Mouse (Mus musculus) lung, embryonic 16.5 days (tissue): Measurements from ENCODE around the gene Atxn7l2. TPM values are rescaled to one million over a fixed set of nuclear protein-coding genes. Genes with fewer than 3 reads are reported as not detected.
A peak's percentile ranks its signal among the peaks of the same experiment; 100 is the strongest.
"Not testable (repeated sequence)": the region's sequence is repeated elsewhere in the genome, so short reads cannot be mapped to it uniquely, and the experiment has no call there.

ENCODE experiments used
- ATAC-seq: fragments of 200-750 bp; cut with Nextera tagmentation; 2 replicates; pipeline ENCODE4 v1.8.0; 2017; ENCODE audit warnings: low read depth, mild to moderate bottlenecking, moderate library complexity
- H3K27ac ChIP-seq: fragments of 300-500 bp; sonication (generic); 2 replicates; pipeline ENCODE4 v1.5.1; 2014; ENCODE audit warnings: mild to moderate bottlenecking, control low read depth, low read length
- H3K27me3 ChIP-seq: fragments of 300-500 bp; sonication (generic); 2 replicates; pipeline ENCODE4 v1.6.1; 2014; ENCODE audit warnings: low read depth, low read length, mixed read lengths; ENCODE audit not compliant: control insufficient read depth, insufficient read depth
- H3K36me3 ChIP-seq: fragments of 300-500 bp; sonication (generic); 2 replicates; pipeline ENCODE4 v1.6.1; 2014; ENCODE audit warnings: low read length; ENCODE audit not compliant: control insufficient read depth, insufficient read depth
- H3K4me1 ChIP-seq: fragments of 300-500 bp; sonication (generic); replicated peaks from 2 replicates; pipeline ENCODE4 v1.6.1; 2014; ENCODE audit warnings: low read length, mixed read lengths; ENCODE audit not compliant: control insufficient read depth, insufficient read depth
- H3K4me2 ChIP-seq: fragments of 300-500 bp; sonication (generic); 2 replicates; pipeline ENCODE4 v1.6.1; 2014; ENCODE audit warnings: low read depth, low read length, control low read depth
- H3K4me3 ChIP-seq: fragments of 300-500 bp; sonication (generic); 2 replicates; pipeline ENCODE4 v1.5.1; 2014; ENCODE audit warnings: mild to moderate bottlenecking, low read length, control low read depth
- H3K9ac ChIP-seq: fragments of 300-500 bp; sonication (generic); 2 replicates; pipeline ENCODE4 v1.6.1; 2014; ENCODE audit warnings: low read length, control low read depth
- H3K9me3 ChIP-seq: fragments of 300-500 bp; sonication (generic); 2 replicates; pipeline ENCODE4 v1.6.1; 2016; ENCODE audit warnings: low read length; ENCODE audit not compliant: control insufficient read depth
- WGBS: fragments of 180-500 bp; shearing (Covaris S2); extraction: QIAGEN DNeasy Blood & Tissue Kit; methylation state at CpG from one replicate; pipeline ENCODE4 v1.1.7; 2014; 5-methylcytosine and 5-hydroxymethylcytosine counted together
- polyA plus RNA-seq: library from polyadenylated mRNA; unstranded; fragments of >200 nt; fragmentation: Nextera tagmentation; extraction: Ambion mirVana; gene quantifications from 2 replicates; pipeline ENCODE4 v1.2.1, GENCODE M21; 2015

The Atxn7l2 gene
- polyA plus RNA-seq = 12.9 and 13.4 TPM in 2 replicates

DNA sequence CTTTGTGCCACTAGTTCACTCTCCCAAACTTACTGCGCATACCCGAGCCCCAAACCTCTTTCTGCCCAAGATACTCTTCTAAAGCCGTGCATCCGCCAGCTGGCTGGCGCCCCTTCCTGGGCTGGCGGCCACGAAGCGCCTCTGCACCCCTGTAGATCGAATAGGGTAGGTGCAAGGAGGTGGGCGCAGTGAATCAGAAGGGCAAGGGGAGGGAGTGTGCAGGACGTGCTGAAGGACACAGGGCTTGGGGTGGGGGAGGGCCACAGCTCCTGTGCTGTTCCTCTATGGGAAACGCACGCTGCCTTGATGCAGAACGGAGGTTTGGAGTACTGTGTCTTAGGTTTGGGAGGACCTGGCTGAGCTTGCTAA lies at the start of gene Atxn7l2:
Gene Atxn7l2, minus strand, starts transcription at position 164 of the 369 bp plus-strand sequence.
- H3K27me3 ChIP-seq = no peaks in the 10 kb centered on the region
- H3K4me3 ChIP-seq = peak within 1 kb of the TSS; percentile 71
- H3K9ac ChIP-seq = peak within 1 kb of the TSS; percentile 80
- H3K36me3 ChIP-seq = peaks cover 4% of the 10 kb centered on the region; the same call in 1 of the 2 replicates
- ATAC-seq = peak; percentile 68
- peaks cover 27% of the 10 kb centered on the region for H3K4me1 ChIP-seq
- H3K9me3 ChIP-seq = no peaks in the 10 kb centered on the region
- peak within 1 kb of the TSS; percentile 87 for H3K27ac ChIP-seq
- WGBS = 0% methylated on average over 14 of the region's 14 CpGs
- peak within 1 kb of the TSS; percentile 72 for H3K4me2 ChIP-seq

DNA sequence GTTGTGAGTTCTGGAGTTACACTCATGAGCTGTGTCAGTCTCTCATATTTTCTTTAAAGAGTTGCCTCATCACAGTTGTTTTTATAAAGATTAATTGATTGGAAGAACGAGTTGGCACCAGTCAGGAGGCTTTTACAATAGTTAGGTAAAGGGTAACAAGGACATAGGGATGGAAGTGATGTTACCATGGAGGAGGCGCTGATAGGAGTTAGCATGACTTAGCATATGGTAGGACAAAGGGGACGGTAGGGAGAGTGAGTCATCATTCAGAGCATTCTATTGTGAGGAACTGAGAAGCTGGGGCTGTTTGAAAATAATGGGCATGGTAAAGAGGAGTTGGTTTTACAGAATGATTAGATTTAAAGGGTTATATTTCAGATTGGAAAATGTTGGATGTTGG lies 48.6 kb upstream of the Atxn7l2 start:
- no peak overlapping the region for H3K9ac ChIP-seq
- WGBS = 79% methylated on average over 3 of the region's 3 CpGs
- peaks cover 8% of the 10 kb centered on the region for H3K4me1 ChIP-seq
- no peaks in the 10 kb centered on the region for H3K9me3 ChIP-seq
- no peak overlapping the region for H3K4me2 ChIP-seq
- ATAC-seq = no peak
- no peak overlapping the region for H3K27ac ChIP-seq
- H3K27me3 ChIP-seq = no peaks in the 10 kb centered on the region
- H3K4me3 ChIP-seq = no peak overlapping the region
- peaks cover 2% of the 10 kb centered on the region; the same call in 1 of the 2 replicates for H3K36me3 ChIP-seq

DNA sequence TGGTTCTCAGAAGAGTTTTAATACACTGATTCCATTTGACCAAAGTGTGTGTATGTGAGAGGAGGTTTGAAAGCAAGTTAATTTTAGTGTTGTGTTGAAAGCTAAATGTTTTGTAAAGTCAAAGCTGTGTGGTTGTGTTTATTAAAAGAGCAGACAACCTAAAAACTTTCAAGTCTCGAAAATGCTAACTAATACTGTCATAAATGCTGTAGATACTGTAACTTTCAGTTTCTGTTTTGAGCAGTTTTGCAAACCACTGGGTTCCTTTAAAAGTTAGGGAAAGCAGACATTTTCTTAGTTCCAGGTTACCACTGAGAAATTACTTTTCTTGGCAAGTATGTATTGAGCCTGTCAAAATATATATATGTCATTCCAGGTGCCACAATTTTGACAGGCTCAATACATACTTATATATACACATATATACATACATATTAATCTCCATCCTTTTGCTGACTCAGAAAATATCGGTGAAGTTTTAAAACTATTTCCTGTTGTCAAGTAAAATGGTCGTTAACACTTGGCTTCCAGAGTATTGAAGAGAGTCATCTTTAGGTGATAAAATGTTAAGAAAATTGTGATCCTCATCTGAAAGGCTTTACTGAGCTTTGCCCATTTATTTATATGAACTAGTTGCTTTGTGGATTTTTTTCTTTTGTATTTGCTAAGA lies 47.2 kb upstream of the Atxn7l2 start:
- peaks cover 2% of the 10 kb centered on the region; the same call in 1 of the 2 replicates for H3K36me3 ChIP-seq
- no peaks in the 10 kb centered on the region for H3K9me3 ChIP-seq
- no peaks in the 10 kb centered on the region for H3K27me3 ChIP-seq
- peaks cover 8% of the 10 kb centered on the region for H3K4me1 ChIP-seq
- no peak overlapping the region for H3K27ac ChIP-seq
- no peak for ATAC-seq
- H3K9ac ChIP-seq = peak overlapping the region; percentile 92
- H3K4me2 ChIP-seq = peak overlapping the region; percentile 89
- 56% methylated on average over 3 of the region's 3 CpGs for WGBS
- peak overlapping the region; percentile 98 for H3K4me3 ChIP-seq

DNA sequence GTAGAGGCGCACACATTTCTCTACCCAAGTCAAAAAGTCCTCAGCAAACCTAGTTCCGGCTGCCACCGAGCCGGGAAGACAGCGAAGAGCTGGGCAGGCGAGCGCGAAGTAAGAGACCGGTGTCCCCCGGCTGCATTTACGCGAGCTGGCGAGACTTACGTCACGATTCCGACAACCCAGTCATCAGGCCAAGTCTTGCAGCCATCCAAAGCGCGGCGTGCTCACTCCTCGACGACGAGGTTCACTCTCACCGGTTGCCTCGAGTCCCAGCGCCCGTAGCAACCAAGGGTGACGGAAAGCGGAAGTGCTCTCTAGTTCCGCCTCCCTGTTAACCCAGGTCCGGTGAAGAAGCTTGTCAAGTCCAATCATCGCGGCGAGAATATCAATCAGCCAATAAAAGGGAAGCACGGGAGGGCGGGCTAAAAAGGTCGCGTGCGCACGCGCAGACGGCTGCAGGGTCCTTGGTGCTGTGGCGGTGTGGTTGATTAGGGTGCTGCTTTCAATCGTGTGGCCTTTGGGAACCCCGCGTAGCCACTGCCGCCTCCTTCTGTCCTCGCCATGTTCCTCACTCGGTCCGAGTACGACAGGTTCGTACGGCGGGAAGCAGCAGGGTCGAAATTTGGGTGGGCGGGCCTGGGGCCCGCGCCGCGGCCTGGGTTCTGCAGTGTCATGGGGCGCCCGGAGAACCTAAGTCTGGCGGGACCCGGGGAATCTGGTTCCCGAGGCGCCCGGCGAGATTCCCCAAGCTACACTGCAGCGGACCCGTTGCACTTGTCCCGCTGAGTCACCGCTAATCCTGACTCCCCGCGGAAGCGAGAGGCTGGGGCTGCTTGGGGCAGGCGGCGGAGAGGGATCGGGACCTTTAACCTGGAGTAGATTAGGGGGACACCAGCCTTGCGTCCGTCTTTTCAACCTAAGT lies 46.2 kb upstream of the Atxn7l2 start, which contains the start of gene Psma5:
Gene Psma5, plus strand, starts transcription at position 208 of the 919 bp plus-strand sequence.
- WGBS = under 1% methylated on average over 78 of the region's 79 CpGs

DNA sequence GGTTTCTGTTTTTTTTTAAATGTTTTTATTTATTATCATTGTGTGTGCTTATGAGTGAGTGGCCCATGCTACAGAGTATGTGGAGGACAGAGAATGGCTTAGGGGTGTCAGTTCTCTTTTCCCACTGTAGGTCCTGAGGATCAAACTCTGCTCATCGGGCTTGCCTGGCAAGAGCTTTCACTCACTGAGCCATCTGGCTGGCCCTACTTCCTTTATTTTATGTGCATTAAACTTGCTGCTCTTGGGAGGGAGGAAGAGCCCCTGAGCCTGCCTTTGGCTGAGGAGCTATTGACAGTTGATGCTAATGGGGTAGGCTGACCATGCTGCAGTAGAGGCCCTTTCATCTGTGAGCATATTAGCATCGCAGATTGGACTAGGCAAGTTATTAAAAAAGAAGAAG lies 36.1 kb upstream of the Atxn7l2 start:
- no peak for ATAC-seq
- Histone ChIP-seq H3K4me2 (no peak overlapping the region), H3K4me1 (no peaks in the 10 kb centered on the region), H3K27me3 (no peaks in the 10 kb centered on the region), H3K9me3 (no peaks in the 10 kb centered on the region), H3K9ac (no peak overlapping the region), H3K4me3 (no peak overlapping the region), H3K27ac (no peak overlapping the region), H3K36me3 (no peaks in the 10 kb centered on the region)
- 83% methylated on average over 2 of the region's 2 CpGs for WGBS

More for the DNA sequence above, 46.2 kb upstream of the Atxn7l2 start, which contains the start of gene Psma5:
- Histone ChIP-seq H3K4me1 (peaks cover 8% of the 10 kb centered on the region), H3K36me3 (no peaks in the 10 kb centered on the region; the same call in 1 of the 2 replicates), H3K9me3 (no peaks in the 10 kb centered on the region), H3K27ac (peak within 1 kb of the TSS; percentile 49), H3K4me2 (peak within 1 kb of the TSS; percentile 89), H3K27me3 (no peaks in the 10 kb centered on the region), H3K4me3 (peak within 1 kb of the TSS; percentile 98), H3K9ac (peak within 1 kb of the TSS; percentile 92)
- ATAC-seq = peak; percentile 99

DNA sequence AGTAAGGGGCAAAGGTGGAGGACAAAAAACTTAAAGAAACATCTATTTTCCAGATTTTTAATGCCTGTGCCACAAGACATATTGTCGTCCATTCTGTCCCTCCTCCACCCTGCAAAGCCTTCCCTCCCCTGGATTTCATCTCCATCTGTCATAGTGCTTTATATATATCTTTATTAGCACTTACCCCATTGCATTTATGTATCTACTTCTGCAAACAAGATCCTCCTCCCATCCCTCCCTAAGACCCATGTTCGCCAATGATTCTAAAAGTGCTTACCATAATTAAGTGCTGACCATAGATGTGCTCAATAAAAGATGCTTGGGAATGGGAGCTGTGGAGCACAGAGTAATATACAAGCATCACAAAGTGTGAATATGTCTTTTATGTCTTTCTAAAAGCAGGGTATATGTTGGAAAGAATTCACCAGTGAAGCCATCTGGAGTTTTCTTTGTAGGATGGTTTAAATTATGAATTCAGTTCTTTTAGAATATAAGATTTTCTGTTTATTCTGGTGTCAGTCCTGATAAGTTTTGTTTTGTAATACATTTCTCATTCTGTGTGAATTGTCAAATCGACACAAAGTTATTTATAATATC lies 30.6 kb upstream of the Atxn7l2 start:
- WGBS = 84% methylated on average over 3 of the region's 3 CpGs

DNA sequence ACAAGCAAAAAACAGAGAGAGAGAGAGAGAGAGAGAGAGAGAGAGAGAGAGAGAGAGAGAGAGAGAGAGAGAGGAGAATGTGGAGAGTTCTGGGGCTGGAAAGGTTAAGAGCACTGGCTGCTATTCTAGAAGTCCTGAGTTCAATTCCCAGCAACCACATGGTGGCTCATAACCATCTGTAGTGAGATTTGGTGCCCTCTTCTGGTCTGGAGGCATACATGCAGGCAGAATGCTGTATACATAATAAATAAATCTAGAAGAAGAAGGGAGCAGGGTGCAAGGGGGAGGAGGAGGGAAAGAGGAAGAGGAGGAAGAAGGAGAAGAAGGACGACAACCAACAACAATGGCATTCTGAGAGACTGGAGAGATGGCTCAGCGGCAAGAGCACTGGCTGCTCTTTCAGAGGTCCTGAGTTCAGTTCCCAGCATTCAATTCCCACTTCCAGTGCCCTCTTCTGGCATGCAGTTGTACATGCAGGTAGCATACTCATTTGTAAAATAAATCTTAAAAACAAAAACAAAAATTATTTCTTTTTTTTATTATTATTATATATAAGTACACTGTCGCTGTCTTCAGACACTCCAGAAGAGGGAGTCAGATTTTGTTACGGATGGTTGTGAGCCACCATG lies 26.9 kb upstream of the Atxn7l2 start:
- H3K4me1 ChIP-seq, H3K27me3 ChIP-seq, H3K9ac ChIP-seq, H3K4me3 ChIP-seq, H3K36me3 ChIP-seq, H3K4me2 ChIP-seq, ATAC-seq, H3K27ac ChIP-seq, H3K9me3 ChIP-seq: not testable (repeated sequence)
- 77% methylated on average over 4 of the region's 4 CpGs for WGBS

More for the DNA sequence above, 30.6 kb upstream of the Atxn7l2 start:
- H3K4me1 ChIP-seq = no peaks in the 10 kb centered on the region
- H3K27ac ChIP-seq = no peak overlapping the region
- H3K9me3 ChIP-seq = no peaks in the 10 kb centered on the region
- no peaks in the 10 kb centered on the region for H3K27me3 ChIP-seq
- H3K36me3 ChIP-seq = no peaks in the 10 kb centered on the region
- H3K4me2 ChIP-seq = no peak overlapping the region
- H3K9ac ChIP-seq = no peak overlapping the region
- no peak overlapping the region for H3K4me3 ChIP-seq
- ATAC-seq = no peak

DNA sequence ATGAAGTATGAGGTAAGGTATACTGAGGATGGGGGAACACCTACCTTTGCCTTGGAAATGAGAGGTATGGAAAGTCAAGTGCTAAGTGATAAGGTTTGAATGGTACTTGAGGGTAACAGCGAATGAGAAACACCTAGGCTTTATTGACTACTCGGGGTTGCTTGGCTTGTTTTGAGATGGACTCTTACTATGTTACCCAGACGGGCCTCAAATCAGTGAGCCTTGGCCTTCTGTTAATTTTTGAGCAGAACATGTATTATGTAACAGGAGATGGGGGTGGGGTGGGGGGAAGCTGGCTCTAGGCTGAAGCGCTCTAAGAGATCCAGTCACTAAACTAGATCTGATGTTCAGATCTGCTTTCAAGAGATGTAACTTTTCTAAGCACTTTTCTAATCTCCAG lies 20.9 kb upstream of the Atxn7l2 start:
- ATAC-seq = no peak
- WGBS = 56% methylated on average over 4 of the region's 4 CpGs
- H3K9ac ChIP-seq = no peak overlapping the region

More for the DNA sequence above, 20.9 kb upstream of the Atxn7l2 start:
- no peak overlapping the region for H3K4me2 ChIP-seq
- H3K4me1 ChIP-seq = no peaks in the 10 kb centered on the region
- no peak overlapping the region for H3K4me3 ChIP-seq
- H3K27me3 ChIP-seq = peaks cover 10% of the 10 kb centered on the region
- no peak overlapping the region for H3K27ac ChIP-seq
- H3K36me3 ChIP-seq = no peaks in the 10 kb centered on the region
- no peaks in the 10 kb centered on the region for H3K9me3 ChIP-seq
